Mouse (Mus musculus) spleen, postnatal 14 days (tissue): ENCODE measurements around the gene Vegfa.
A peak's percentile ranks its signal among the peaks of the same experiment; 100 is the strongest.

Experiments
- DNase-seq, 2 experiments: peaks; one replicate each; pipeline ENCODE4 v3.0.0; 2021 to 2022; ENCODE audit warnings: low spot score in 2 of 2

The Vegfa gene

GRCm38 (mm10) chr17:46051356-46051755 lies 19.2 kb upstream of the Vegfa start:
- no peak for DNase-seq

GRCm38 (mm10) chr17:46049567-46049966 lies 17.4 kb upstream of the Vegfa start:
- no peak for DNase-seq

GRCm38 (mm10) chr17:46048184-46048583 lies 16.0 kb upstream of the Vegfa start:
- no peak for DNase-seq

GRCm38 (mm10) chr17:46045742-46046141 lies 13.6 kb upstream of the Vegfa start:
- DNase-seq = no peak

GRCm38 (mm10) chr17:46044953-46045352 lies 12.8 kb upstream of the Vegfa start:
- DNase-seq = no peak

- no peak for DNase-seq
Observed at GRCm38 (mm10) chr17:46042158-46042557, 10.0 kb upstream of the Vegfa start.

- DNase-seq = no peak
Observed at GRCm38 (mm10) chr17:46041679-46042078, 9.5 kb upstream of the Vegfa start.

GRCm38 (mm10) chr17:46041223-46041622 lies 9.1 kb upstream of the Vegfa start:
- DNase-seq = peak in 1 of 2 experiments; percentile 38

- DNase-seq = no peak
Observed at GRCm38 (mm10) chr17:46040561-46040960, 8.4 kb upstream of the Vegfa start.

GRCm38 (mm10) chr17:46038906-46039305 lies 6.7 kb upstream of the Vegfa start:
- DNase-seq = no peak

- no peak for DNase-seq
Observed at GRCm38 (mm10) chr17:46036400-46036799, 4.2 kb upstream of the Vegfa start.

GRCm38 (mm10) chr17:46034110-46034509 lies 1.9 kb upstream of the Vegfa start:
- no peak for DNase-seq

GRCm38 (mm10) chr17:46033607-46034006 lies 1.4 kb upstream of the Vegfa start:
- no peak for DNase-seq

- no peak for DNase-seq
Observed at GRCm38 (mm10) chr17:46033122-46033521, 953 bp upstream of the Vegfa start.

- DNase-seq = peak in 1 of 2 experiments; percentile 21
Observed at GRCm38 (mm10) chr17:46031621-46032211, 453 bp downstream of the Vegfa start.

GRCm38 (mm10) chr17:46030731-46031620 lies 1.2 kb downstream of the Vegfa start:
- peak in 1 of 2 experiments; percentile 25 for DNase-seq

GRCm38 (mm10) chr17:46030323-46030730 lies 1.8 kb downstream of the Vegfa start:
- peak in 1 of 2 experiments; percentile 16 for DNase-seq

GRCm38 (mm10) chr17:46029554-46030207 lies 2.5 kb downstream of the Vegfa start:
- DNase-seq = no peak

GRCm38 (mm10) chr17:46029052-46029553 lies 3.1 kb downstream of the Vegfa start:
- DNase-seq = no peak

GRCm38 (mm10) chr17:46028210-46029051 lies 3.7 kb downstream of the Vegfa start:
- DNase-seq = no peak
